Comparison of ENCODE assay signal across 8 mouse cellular contexts in the genomic region with DNA sequence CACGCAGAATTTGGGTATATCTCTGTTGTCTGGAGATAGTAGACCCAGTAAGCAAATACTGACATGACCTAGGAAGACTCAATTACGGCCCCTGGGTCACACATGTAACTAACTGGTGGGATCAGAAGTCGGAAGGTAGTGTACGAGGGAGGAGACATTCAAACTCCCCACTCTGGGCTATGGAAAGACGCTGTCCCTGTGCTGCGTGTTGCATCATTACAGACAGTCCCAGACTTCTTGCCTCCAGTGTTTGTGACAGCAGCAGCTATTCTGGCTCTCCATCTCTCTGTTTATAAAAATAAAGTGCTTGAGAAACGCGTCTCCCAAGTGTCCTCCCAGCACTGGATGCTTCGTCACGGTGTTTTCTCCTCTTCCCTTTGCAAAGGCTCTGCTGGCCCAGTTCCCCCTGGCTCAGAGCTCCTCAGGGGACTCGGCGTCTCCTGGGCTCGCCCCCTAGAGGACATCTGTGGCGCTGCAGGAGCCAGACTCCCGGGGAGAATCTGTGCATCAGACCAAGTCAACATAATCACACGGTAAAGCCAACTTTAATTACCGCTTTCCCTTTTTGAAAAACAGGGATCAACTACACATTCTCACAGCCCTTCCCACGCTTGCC. TPM values are rescaled to one million over a fixed set of nuclear protein-coding genes. Genes with fewer than 3 reads are reported as not detected.
DNase-seq lines count a peak whose midpoint lies in the region; ATAC-seq and TF ChIP-seq lines count a peak whose summit lies in the region.

No protein-coding gene starts in this region.

- H3K79me2 ChIP-seq in C2C12 (ENCODE audit: control insufficient read depth, insufficient read depth) = no peaks in the 10 kb centered on the region

- H3K36me3 ChIP-seq in C2C12 (ENCODE audit: control insufficient read depth, insufficient read depth) = no peaks in the 10 kb centered on the region
- H3K36me3 ChIP-seq in heart, embryonic 14.5 days (ENCODE audit: control insufficient read depth, insufficient read depth, low read length) = no peaks in the 10 kb centered on the region
- no peaks in the 10 kb centered on the region for H3K36me3 ChIP-seq in liver, embryonic 13.5 days
- H3K36me3 ChIP-seq in stomach, embryonic 15.5 days = no peaks in the 10 kb centered on the region

- H3K27ac ChIP-seq in heart, embryonic 14.5 days (replicated peaks in 1 of 2; ENCODE audit: control insufficient read depth in 1 of 2, insufficient read depth in 1 of 2, low read depth in 2 of 2, low read length in 2 of 2) = no peak overlapping the region
- H3K27ac ChIP-seq in liver, embryonic 13.5 days = no peak overlapping the region
- 0 out of 2 replicates have a peak overlapping the region, but pooled peaks have one; percentile 4 for H3K27ac ChIP-seq in stomach, embryonic 15.5 days

- no peaks in the 10 kb centered on the region for H3K9me3 ChIP-seq in heart, embryonic 14.5 days (ENCODE audit: control insufficient read depth, low read length)
- H3K9me3 ChIP-seq in liver, embryonic 13.5 days (replicated peaks) = no peaks in the 10 kb centered on the region
- no peaks in the 10 kb centered on the region for H3K9me3 ChIP-seq in stomach, embryonic 15.5 days

- no peaks in the 10 kb centered on the region for H3K27me3 ChIP-seq in C2C12 (ENCODE audit: control insufficient read depth, insufficient read depth, insufficient read length)
- no peaks in the 10 kb centered on the region for H3K27me3 ChIP-seq in heart, embryonic 14.5 days (ENCODE audit: control insufficient read depth, insufficient read depth, low read length)
- H3K27me3 ChIP-seq in liver, embryonic 13.5 days = no peaks in the 10 kb centered on the region
- H3K27me3 ChIP-seq in stomach, embryonic 15.5 days (replicated peaks) = no peaks in the 10 kb centered on the region

- TF ChIP-seq CTCF in C2C12 (IDR thresholded peaks at IDR 0.05; ENCODE audit: control insufficient read depth, insufficient read depth, insufficient read length) = peak; percentile 73

- no peak overlapping the region for H3K4me3 ChIP-seq in C2C12 (ENCODE audit: insufficient read depth, poor library complexity, severe bottlenecking)
- H3K4me3 ChIP-seq in heart, embryonic 14.5 days (ENCODE audit: control insufficient read depth in 1 of 2, insufficient read depth in 1 of 2, low read depth in 1 of 2, low read length in 2 of 2) = peak overlapping the region; percentile 8 to 16; a peak in 1 of 4 replicates
- H3K4me3 ChIP-seq in liver, embryonic 13.5 days (replicated peaks) = no peak overlapping the region
- H3K4me3 ChIP-seq in stomach, embryonic 15.5 days (replicated peaks) = peak overlapping the region; percentile 17; the same call in 1 of the 2 replicates

- peak overlapping the region; percentile 54 for H3K4me2 ChIP-seq in heart, embryonic 14.5 days (ENCODE audit: low read length)
- H3K4me2 ChIP-seq in liver, embryonic 13.5 days = 0 out of 2 replicates have a peak overlapping the region, but pooled peaks have one; percentile 7
- peak overlapping the region; percentile 46 for H3K4me2 ChIP-seq in stomach, embryonic 15.5 days

- 0 out of 4 replicates have a peak, but pooled peaks cover 0 to 5% of the 10 kb centered on the region in 2 experiments for H3K4me1 ChIP-seq in heart, embryonic 14.5 days (ENCODE audit: control insufficient read depth in 2 of 2, insufficient read depth in 2 of 2, low read length in 2 of 2)
- H3K4me1 ChIP-seq in liver, embryonic 13.5 days (replicated peaks) = peaks cover 12% of the 10 kb centered on the region; the same call in 1 of the 2 replicates
- 0 out of 2 replicates have a peak, but pooled peaks cover 2% of the 10 kb centered on the region for H3K4me1 ChIP-seq in stomach, embryonic 15.5 days

- no peak overlapping the region for H3ac ChIP-seq in C2C12 (ENCODE audit: control insufficient read depth, insufficient read length, low read depth)

- H3K79me3 ChIP-seq in C2C12 (ENCODE audit: low read depth) = no peaks in the 10 kb centered on the region

- WGBS in heart, embryonic 14.5 days = 14% methylated on average over 18 of the region's 18 CpGs
- WGBS in liver, embryonic 13.5 days (ENCODE audit: insufficient replicate concordance) = 18% methylated on average over 18 of the region's 18 CpGs
- 18% methylated on average over 18 of the region's 18 CpGs for WGBS in stomach, embryonic 15.5 days

- H3K9ac ChIP-seq in heart, embryonic 14.5 days (ENCODE audit: low read length) = peak overlapping the region; percentile 38; the same call in 1 of the 2 replicates
- H3K9ac ChIP-seq in liver, embryonic 13.5 days = no peak overlapping the region
- no peak overlapping the region for H3K9ac ChIP-seq in stomach, embryonic 15.5 days

- peak; percentile 96 for DNase-seq in brain, adult 2 months (ENCODE audit: low read depth, low spot score)
- DNase-seq in kidney, postnatal 14 days = peak; percentile 90
- DNase-seq in liver, embryonic 13.5 days = peak; percentile 62
- DNase-seq in neural tube, embryonic 10.5 days (ENCODE audit: extremely low spot score, low spot score) = peak; percentile 87

- ATAC-seq in erythroid progenitor cell, adult 5-6 weeks (replicated peaks; ENCODE audit: low FRiP score, poor library complexity, severe bottlenecking) = peak; percentile 85
- ATAC-seq in heart, embryonic 14.5 days (ENCODE audit: insufficient number of reproducible peaks, insufficient read depth, low FRiP score, low read depth) = no peak
- peak; percentile 71 for ATAC-seq in liver, embryonic 13.5 days (ENCODE audit: low read depth)
- ATAC-seq in stomach, embryonic 15.5 days (ENCODE audit: insufficient read depth, low FRiP score, low read depth) = peak; percentile 54; the same call in 1 of the 2 replicates

TF ChIP-seq in C2C12, 6 proteins besides CTCF, POLR2A, EP300 and RAD21:
- TF ChIP-seq FOSL1 (IDR thresholded peaks at IDR 0.05; ENCODE audit: insufficient read depth, low read length, poor library complexity, severe bottlenecking) = no peak
- no peak for TF ChIP-seq USF1 (IDR thresholded peaks at IDR 0.05; ENCODE audit: low read depth)
- TF ChIP-seq MAX (IDR thresholded peaks at IDR 0.05) = no peak
- no peak for TF ChIP-seq CEBPB (IDR thresholded peaks at IDR 0.05; ENCODE audit: low read depth)
- no peak for TF ChIP-seq MYOG (IDR thresholded peaks at IDR 0.05; ENCODE audit: control insufficient read depth, extremely low read depth, insufficient read length)
- no peak for TF ChIP-seq MYOD1 (IDR thresholded peaks at IDR 0.05; ENCODE audit: control insufficient read depth, insufficient read length, low read depth)

RNA-seq across cellular contexts. Expression of gene Usp3, which starts 18.6 kb away (rescaled TPM):
- 12.1 TPM for polyA plus RNA-seq in C2C12 (2012; fragmentation: generic; extraction: Trizol)
- 24.9 and 45.7 TPM in 2 replicates for total RNA-seq in erythroid progenitor cell, adult 5-6 weeks (2015; ENCODE audit: low replicate concordance)
- 23.5 and 27.4 TPM in 2 replicates for total RNA-seq in erythroid progenitor cell, adult 5-6 weeks (2017; ENCODE audit: low replicate concordance)
- 39.9 and 51.7 TPM in 2 replicates for polyA plus RNA-seq in heart, embryonic 14.5 days (2014; fragmentation: Nextera tagmentation; extraction: Ambion mirVana)
- 15.4 and 18.8 TPM in 2 replicates for polyA plus RNA-seq in liver, embryonic 13.5 days (2015; fragmentation: Nextera tagmentation; extraction: Ambion mirVana)
- polyA plus RNA-seq in stomach, embryonic 15.5 days (2015; fragmentation: Nextera tagmentation; extraction: Ambion mirVana) = 60.9 and 64.6 TPM in 2 replicates

Comparison
In these comparisons a context has a peak if more than half of its experiments do, and no peak if none do; other contexts are left out.
1. H3K4me3 ChIP-seq: peak in heart, embryonic 14.5 days (2 of 2) and stomach, embryonic 15.5 days (single experiment); none in C2C12 (single experiment) and liver, embryonic 13.5 days (single experiment).
2. Peak in every context shown above with its lines, with median percentiles within 50 percentile points of each other: DNase-seq and H3K4me2 ChIP-seq.